Mouse (Mus musculus) embryo, embryonic 9.5 days (tissue): ENCODE data around the gene Pigs.

Source experiments
- DNase-seq: peaks from one replicate; pipeline ENCODE4 v3.0.0-alpha.2; 2017; ENCODE audit errors: extremely low spot score

Pigs gene

DNA sequence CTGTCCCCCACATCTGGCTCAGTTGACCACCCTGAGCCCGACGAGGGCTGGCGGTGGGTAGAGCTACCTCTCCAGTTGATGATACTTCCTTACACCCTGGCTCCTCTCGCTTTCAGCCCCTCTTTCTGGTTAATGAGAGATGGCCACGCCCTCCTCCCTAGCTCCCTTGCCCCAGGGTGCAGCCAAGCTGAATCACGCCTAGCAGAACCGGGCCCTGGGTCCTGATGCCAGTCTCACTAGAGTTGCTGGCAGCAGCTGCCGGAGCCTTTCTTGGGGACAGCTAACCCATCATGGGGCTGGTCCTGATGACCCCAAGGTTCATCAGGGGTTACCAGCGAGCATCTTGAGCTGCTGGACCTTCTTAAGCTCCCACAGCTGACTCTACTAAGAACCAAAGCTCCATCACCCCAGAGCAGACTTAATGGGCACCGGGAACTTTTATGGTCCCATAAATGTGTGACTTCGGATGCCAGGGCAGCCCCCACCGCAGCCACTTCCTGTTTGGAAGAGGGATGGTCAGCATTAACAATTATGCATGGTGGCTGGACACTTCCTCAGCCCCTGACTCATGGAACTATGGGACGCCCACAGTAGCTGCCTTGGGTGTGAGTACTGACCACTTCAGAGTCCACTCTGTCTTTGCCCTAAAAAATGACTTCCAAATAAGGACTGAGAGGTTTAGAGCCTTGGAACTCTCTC is 35.2 kb downstream of the Pigs start:
- no peak for DNase-seq

DNA sequence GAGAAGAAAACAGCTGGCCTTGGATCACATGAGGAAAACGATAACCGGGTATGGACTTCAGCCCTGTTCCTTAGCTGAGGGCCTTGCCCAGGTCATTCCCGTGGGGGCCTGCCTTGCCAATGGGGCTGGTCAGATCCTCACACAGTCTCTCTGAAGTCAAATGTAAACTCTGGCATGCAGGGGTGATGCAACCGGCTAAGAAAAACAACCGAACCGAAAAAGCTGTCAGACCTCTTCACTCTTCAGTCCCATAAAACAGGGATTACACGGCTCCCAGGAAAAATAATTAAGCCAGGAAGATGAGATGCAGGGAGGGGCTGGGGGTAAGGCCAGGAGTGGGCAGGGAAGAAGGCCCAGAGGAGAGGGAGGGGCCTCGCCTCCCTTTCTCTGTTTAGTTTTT is 35.9 kb downstream of the Pigs start:
- DNase-seq: no peak

DNA sequence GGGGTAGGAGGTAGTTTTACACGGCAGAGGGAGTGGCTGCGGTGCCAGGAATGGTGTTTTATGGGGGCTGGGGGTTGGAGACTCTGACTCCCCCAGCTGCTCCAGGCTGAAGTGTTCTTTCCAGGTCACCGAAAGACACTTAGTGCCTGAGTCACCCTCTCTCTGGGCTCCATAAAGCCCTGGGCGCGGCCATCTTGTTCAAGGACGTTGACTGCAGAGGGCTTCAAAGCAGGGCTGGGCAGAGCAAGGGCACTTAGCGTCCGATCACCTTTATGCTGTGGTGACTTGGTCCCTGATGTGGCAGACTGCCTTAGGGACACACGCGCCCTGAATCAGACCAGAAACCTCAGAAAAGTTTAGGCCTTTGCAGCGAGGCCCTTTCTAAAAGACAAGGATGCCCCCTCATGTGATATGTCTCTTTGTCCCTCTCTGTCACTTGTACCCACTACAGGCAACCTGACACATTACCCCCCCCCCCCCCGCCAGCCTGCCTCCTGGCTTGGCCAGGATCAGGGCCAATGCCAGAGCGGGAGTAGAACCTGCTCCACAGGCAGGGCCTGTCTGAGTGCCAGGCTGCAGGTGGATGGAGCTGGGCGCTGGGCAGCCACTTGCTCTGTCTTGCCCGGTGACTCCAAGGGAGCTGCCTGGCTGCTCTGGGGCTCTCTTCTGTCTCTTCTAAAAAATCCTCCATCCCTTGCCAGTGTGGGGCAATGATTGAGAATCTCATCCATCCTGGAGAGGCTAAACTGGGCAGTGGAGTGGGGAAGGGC is 39.4 kb downstream of the Pigs start:
- no peak for DNase-seq

DNA sequence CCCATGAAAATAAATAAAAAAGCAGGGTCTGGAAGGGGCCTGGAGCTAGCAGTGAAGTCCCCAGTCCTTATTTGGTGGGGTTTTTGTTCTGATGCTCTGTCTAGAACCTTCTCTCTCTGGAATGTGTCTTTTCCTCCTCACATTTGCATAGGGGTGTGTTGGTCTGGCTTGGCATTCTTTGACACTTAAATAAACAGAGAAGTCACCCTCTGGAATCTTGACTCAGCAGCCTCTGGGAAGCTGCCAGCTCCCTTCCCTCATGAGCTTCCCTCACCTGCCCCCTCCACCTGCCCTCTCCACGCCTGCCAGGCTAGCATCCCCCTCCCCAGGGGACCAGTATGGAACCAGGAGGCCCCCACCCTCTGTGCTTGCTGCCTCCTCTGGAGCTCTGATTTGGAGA is 42.2 kb downstream of the Pigs start:
- no peak for DNase-seq

DNA sequence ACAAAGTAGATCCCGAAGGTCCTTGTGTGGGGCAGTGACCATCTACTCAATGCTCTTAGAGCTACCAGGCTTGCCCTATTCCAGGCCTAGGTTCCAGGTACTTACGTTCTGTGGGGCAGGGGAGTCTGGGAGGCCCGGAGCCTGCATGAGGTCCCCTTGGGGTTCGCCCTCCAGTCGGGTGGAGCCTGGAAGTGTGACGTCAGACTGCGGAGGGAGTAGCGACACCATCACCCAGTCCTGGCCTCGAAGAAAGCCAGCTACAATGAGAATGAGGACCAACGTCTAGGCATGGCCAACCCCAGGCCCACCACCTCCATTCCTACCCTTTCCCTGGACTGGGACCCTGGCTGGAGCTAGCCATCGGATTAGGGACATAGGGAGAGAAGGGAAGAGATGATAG is 43.5 kb downstream of the Pigs start:
- DNase-seq: no peak

DNA sequence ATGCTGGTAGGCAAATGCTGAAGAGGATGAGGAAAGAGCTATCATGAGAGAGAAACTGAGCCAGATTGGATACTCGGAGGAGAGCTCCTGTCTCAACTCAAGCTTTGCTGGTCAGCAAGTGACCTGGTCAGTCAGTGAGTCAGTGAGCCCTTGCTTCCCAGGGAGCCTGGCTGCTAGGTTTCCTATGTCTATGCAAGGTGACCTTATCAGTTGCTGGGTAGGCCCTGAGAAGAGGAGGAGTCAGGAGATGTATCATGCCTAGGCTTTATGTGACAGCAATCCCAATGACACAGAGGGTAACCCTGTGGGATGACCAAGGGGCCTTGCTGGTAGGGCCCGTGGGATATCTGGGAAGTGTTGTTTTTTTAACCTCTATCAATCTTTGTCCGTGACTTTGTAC is 44.0 kb downstream of the Pigs start:
- DNase-seq: no peak

DNA sequence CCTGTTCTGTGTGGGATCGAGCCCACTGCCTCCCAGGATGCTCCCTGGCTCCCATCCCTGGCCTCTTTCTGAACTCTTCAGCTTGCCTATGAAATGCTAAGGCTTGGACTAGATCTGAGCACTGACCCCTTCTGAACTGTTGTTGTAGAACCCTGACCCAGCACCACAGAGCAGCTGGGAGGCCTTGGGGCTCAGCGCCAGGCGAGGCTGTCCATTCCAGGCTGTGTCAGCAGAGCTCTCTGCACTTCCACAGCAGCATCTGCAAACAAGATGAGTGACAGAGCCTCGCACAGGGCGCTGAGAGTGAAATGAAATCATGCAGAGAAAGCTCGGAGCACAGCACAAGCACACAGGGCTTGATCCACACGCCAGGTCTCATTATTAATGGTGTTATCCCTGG is 44.4 kb downstream of the Pigs start:
- DNase-seq: no peak

DNA sequence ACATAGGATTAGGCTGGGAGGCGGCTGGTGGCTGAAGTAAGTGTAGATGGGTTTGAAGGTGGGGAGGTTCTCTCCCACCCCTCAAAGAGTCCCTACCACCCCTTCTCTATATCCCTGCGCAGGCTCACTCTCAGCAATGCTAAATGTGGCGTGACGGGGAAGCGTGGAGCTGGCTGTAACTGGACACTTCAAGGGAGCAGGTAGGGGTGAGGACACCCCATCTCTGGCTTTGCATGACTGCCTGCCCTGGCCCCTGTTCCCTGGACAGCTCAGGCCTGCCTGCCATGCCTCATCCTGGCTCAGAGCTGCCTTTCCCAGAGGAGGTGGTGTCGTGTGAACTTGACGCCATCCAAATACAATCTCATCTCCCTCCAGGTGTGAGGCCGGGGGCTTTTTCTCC is 45.9 kb downstream of the Pigs start:
- DNase-seq: no peak

DNA sequence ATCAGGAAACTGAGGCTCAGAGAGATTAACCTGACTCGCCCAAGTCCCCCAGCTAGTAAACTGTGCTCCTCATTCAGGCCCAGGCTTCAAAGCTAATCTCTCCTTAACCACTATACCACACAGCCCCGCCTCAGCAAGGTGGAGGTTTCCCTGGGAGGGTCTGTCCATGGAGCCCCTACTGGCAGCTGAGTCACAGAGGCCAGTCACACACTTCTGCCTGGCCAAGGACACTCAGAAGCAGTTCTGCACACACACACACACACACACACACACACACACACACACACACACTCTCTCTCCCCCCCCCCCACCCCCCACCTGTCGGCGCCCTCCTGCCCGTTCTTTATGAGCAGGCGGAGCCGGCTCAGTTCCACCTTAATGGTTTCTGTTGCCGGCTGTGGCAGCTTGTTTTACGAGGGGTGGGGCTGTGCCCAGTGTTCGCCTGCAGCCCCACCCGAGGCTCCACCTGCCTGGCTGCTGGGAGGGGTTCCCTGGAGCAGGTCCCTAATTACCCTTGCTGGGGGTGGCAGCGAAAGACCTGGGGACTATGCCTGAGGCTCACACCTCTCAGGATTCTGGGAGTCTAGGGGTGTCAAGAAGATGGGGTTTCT is 49.4 kb downstream of the Pigs start:
- no peak for DNase-seq

DNA sequence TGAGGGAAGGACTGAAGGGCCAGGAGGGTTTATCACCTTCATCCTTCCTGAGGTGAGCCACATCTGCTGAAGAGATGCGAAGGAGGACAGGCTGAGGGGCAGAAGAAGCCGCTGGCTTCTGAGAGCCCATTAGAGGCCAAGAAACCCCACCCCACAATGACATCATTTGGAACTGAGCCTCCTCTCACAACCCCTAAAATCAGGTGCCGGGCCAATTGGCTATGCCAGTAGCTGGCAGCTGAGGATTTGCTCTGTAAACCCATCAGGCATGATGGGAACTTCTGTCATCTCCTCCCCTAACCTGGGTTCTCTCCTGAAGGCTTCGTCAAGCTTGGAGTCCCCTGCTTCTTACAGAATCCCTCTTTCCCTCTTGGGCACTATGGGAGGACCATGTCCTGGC is 52.1 kb downstream of the Pigs start:
- DNase-seq: no peak

DNA sequence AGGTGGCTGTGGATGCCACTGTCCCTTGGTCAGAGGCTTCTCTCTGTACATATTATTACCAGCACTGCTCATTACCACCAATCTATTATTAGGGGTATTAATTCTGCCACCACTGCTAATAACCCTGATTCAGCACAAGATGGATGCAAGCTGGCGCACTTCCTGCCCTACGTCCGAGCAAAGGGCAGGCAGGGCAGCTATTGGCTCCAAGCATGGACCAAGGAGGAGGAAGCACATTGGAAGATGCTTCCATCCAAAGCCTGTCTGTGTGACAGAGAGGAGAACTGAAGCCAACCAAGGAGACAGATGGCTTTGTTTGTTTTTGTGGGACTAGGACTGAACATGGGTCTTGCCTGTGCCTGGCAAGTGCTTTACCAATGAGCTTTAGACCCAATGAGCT is 52.8 kb downstream of the Pigs start:
- DNase-seq: no peak

DNA sequence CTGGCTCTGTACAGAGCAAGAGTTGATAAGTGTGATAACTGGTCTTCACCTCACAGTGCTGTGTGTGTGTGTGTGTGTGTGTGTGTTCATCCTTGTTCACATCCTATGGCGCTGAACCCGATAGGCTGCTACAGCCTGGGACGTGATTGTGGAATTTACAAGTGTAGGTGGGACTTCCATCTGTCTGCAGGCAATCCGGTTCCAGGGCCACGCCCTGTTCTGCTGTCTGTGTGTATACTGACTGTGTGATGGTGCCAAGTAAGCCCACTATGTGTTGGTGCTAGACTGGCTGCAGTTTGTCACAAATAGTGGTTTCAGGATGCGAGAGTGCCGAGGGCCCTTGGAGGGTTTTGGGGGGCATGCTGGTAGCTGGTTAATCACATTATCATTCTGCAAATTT is 54.1 kb downstream of the Pigs start:
- DNase-seq: no peak

DNA sequence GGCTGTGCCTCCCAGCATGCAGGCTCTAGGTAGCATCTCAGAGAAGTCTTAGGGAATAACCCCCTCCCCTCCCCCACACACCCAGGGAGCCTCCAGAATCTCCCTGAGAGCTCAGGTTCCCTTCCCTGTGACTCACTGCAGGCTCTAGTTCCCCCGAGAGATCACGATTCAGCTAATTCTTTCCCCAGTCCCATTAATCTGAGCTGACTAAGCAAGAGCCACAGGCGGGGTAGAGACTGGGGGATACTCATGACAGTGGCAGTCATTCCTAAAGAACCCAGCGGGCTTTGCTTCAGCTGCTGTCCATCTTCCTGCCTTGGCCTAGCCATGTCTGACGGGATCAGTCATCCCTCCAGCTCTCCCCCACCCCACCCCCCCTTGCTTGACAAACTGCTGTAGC is 54.5 kb downstream of the Pigs start:
- no peak for DNase-seq

DNA sequence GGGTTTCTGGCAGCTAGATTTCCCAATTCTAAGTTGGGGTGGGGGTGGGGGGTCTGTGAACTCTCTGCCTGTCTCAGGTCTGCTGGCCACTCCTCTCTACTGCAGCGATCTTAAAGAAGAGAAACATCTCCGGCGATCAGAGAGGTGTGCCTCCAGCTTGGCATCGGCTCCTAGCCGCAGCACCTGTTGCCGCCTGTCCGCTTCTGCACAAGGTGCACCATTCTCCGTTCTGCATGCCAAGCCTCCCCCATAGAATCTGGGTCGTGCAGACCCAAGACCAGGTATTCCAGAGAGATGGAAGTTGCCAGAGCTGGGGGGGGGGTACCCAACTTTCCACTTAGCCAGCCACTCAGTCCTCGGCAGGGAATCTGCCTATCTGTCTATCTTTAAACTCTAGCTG is 57.6 kb downstream of the Pigs start:
- no peak for DNase-seq

DNA sequence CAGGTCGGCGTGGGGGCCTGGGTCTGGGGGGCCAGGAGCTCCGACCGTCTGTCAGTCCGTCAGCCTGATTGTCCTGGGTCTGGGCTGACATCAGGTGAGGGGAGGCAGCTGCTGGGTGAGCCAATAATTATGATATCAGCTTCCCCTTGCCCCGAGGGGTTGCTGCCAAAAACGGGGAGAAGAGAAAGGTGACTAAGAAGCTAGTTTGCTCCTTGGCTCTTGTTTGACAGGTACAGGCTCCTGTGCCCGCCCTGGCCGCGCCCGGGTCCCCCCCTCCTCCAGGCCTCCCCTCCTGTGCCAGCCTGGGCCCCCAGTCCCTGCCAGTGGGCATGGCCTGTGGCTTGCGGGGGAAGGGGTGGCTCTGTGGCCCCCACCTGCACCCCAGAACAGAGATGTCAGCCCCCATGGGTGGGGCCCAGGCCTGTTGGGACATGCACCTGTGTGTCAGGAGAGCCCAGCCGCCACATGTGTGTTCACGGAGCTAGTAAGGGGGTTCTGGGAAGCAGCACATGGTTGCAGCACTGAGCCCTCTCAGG is 58.4 kb downstream of the Pigs start, which contains the start of gene Foxn1:
TSS of gene Foxn1 (minus strand) at position 51 of the 536 bp plus-strand sequence.
- no peak for DNase-seq
